Mouse (Mus musculus) olfactory bulb, adult 2 months (tissue): ENCODE results near the gene Dock4.

Experiments
- CTCF ChIP-seq: fragments of 200-500 bp; IDR thresholded peaks from 2 replicates; pipeline ENCODE4 v1.5.1; 2012; ENCODE audit warnings: low read depth, mild to moderate bottlenecking, low read length, moderate library complexity; ENCODE audit not compliant: insufficient read depth
- POLR2A ChIP-seq: fragments of 200-500 bp; IDR thresholded peaks from 2 replicates; pipeline ENCODE4 v1.6.1; 2012; ENCODE audit warnings: mild to moderate bottlenecking, low read depth, low read length, moderate library complexity; ENCODE audit not compliant: insufficient read depth

- TF ChIP-seq POLR2A (no peak), CTCF (no peak)
Observed at GRCm38 (mm10) chr12:40818046-40818708, 372.4 kb downstream of the Dock4 start.
